Mouse (Mus musculus) C2C12 (cell line): ENCODE measurements around the gene Srrm1.

Experiments used
- CTCF ChIP-seq: IDR thresholded peaks from one replicate; pipeline ENCODE4 v1.5.1; 2011; ENCODE audit not compliant: control insufficient read depth, insufficient read depth, insufficient read length
- USF1 ChIP-seq: IDR thresholded peaks from one replicate; pipeline ENCODE4 v1.6.1; 2011; ENCODE audit warnings: low read depth, mild to moderate bottlenecking, control low read depth, moderate library complexity

DNA sequence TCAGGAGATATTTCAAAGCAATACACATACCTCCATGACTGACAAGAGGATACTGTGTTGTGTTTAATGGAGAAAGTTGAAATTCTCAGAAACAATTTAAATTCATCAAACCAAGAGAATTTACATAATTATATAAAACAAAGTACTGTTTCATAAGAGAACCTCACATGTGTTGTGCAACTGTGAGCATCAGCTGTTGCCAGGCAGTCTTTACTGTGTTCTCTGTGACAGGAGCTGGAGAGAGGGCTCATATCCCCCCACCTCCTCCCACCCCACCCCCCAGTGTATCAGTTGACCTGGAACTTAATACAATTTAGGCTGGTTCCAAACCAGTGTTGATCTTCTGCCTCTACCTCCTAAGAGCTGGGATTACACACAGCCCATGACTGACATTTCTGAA lies 27.1 kb downstream of the Srrm1 start:
- TF ChIP-seq USF1 (no peak), CTCF (no peak)
